Mouse (Mus musculus): ENCODE data around the gene Ppfia2. TPM values are rescaled to one million over a fixed set of nuclear protein-coding genes. Genes with fewer than 3 reads are reported as not detected.

The Ppfia2 gene
- polyA plus RNA-seq, 1 experiment, result 34.3 TPM

DNA sequence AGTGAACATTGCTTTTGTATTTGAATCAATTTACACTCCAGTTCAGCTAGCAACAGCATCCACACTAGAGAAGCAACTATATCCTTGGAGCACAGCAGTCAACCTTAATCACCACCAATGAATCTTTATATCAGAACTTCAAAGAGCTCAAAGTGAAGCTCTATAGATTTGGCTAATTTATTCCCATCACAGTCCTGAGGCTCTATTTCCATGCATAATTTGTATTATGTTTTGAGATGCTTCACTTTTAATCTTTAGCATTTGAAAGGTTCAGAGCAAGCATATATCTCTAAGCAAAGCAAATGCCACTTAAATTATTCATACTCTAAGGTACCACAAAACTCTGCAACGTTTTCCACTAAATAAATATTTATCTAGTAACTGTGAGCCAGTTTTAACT, 402.6 kb downstream of the Ppfia2 start:
- no peaks in the 10 kb centered on the region for H3K4me1 ChIP-seq (ENCODE audit: control insufficient read depth, insufficient read depth, low read length)
- no peak overlapping the region for H3K27ac ChIP-seq (ENCODE audit: insufficient read depth, low read length)
- TF ChIP-seq CTCF (IDR thresholded peaks at IDR 0.05; ENCODE audit: extremely low read depth, insufficient read depth, low read length), result no peak
- no peak for TF ChIP-seq POLR2A (IDR thresholded peaks at IDR 0.05; ENCODE audit: extremely low read depth, insufficient read depth, low read length)
- no peak overlapping the region for H3K4me3 ChIP-seq (ENCODE audit: insufficient read depth, low read length)

- Histone ChIP-seq H3K27ac (ENCODE audit: insufficient read depth, low read length) (no peak overlapping the region), H3K4me3 (ENCODE audit: insufficient read depth, low read length) (no peak overlapping the region), H3K4me1 (ENCODE audit: control insufficient read depth, insufficient read depth, low read length) (no peaks in the 10 kb centered on the region)
- no peak for TF ChIP-seq POLR2A (IDR thresholded peaks at IDR 0.05; ENCODE audit: extremely low read depth, insufficient read depth, low read length)
- no peak for TF ChIP-seq CTCF (IDR thresholded peaks at IDR 0.05; ENCODE audit: extremely low read depth, insufficient read depth, low read length)
Observed at GRCm38 (mm10) chr10:106881330-106881729, 411.2 kb downstream of the Ppfia2 start.

GRCm38 (mm10) chr10:106896351-106896750, 426.2 kb downstream of the Ppfia2 start:
- H3K27ac ChIP-seq (ENCODE audit: insufficient read depth, low read length), result no peak overlapping the region
- TF ChIP-seq POLR2A (IDR thresholded peaks at IDR 0.05; ENCODE audit: extremely low read depth, insufficient read depth, low read length), result no peak
- no peak for TF ChIP-seq CTCF (IDR thresholded peaks at IDR 0.05; ENCODE audit: extremely low read depth, insufficient read depth, low read length)
- H3K4me1 ChIP-seq (ENCODE audit: control insufficient read depth, insufficient read depth, low read length), result no peaks in the 10 kb centered on the region; the same call in 1 of the 2 replicates
- H3K4me3 ChIP-seq (ENCODE audit: insufficient read depth, low read length), result no peak overlapping the region

DNA sequence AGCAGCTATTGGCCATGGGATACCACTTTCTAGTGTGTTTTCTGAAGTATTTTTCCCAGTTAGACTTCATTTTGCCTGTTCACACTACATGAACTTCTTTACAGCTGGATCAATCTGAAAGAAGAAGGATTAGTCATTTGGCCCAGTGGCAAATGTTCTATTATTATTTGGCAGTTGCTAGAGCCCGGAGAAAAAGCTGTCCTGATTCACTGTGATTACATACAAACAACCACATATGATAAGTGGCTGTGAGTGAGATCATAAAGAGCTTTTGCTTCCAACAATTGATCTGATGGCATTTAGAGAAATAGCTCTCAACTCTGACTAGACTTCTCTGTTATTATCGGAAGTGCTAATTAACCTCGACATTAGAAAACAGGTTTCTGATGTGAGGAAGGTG, 440.0 kb downstream of the Ppfia2 start:
- H3K4me3 ChIP-seq (ENCODE audit: insufficient read depth, low read length), result no peak overlapping the region
- no peaks in the 10 kb centered on the region; the same call in 1 of the 2 replicates for H3K4me1 ChIP-seq (ENCODE audit: control insufficient read depth, insufficient read depth, low read length)
- TF ChIP-seq POLR2A (IDR thresholded peaks at IDR 0.05; ENCODE audit: extremely low read depth, insufficient read depth, low read length) (no peak), CTCF (IDR thresholded peaks at IDR 0.05; ENCODE audit: extremely low read depth, insufficient read depth, low read length) (no peak)
- no peak overlapping the region for H3K27ac ChIP-seq (ENCODE audit: insufficient read depth, low read length)

- TF ChIP-seq POLR2A (IDR thresholded peaks at IDR 0.05; ENCODE audit: extremely low read depth, insufficient read depth, low read length) (no peak), CTCF (IDR thresholded peaks at IDR 0.05; ENCODE audit: extremely low read depth, insufficient read depth, low read length) (peak; percentile 35)
- Histone ChIP-seq H3K4me3 (ENCODE audit: insufficient read depth, low read length) (no peak overlapping the region), H3K27ac (ENCODE audit: insufficient read depth, low read length) (no peak overlapping the region), H3K4me1 (ENCODE audit: control insufficient read depth, insufficient read depth, low read length) (no peaks in the 10 kb centered on the region; the same call in 1 of the 2 replicates)
Observed at GRCm38 (mm10) chr10:106913032-106913431, 442.9 kb downstream of the Ppfia2 start.

DNA sequence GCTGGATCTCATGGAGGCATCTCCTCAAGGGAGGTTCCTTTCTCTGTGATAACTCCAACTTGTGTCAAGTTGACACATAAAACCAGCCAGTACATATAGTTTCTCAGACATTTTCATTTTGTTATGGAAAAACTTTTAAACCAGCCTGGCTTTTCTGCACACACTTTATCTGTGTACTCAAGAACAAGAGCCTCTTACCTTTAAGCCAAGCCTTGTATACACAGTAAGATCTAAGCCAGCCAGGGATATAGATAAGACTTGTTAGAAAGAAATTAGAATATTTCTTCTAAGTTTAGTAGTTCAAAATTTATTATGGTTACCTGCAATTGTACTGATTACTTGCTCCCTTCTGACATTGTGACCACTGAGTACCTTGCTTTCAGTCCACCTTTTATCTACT, 444.1 kb downstream of the Ppfia2 start:
- TF ChIP-seq POLR2A (IDR thresholded peaks at IDR 0.05; ENCODE audit: extremely low read depth, insufficient read depth, low read length) (no peak), CTCF (IDR thresholded peaks at IDR 0.05; ENCODE audit: extremely low read depth, insufficient read depth, low read length) (no peak)
- Histone ChIP-seq H3K4me1 (ENCODE audit: control insufficient read depth, insufficient read depth, low read length) (no peaks in the 10 kb centered on the region; the same call in 1 of the 2 replicates), H3K27ac (ENCODE audit: insufficient read depth, low read length) (no peak overlapping the region), H3K4me3 (ENCODE audit: insufficient read depth, low read length) (no peak overlapping the region)

DNA sequence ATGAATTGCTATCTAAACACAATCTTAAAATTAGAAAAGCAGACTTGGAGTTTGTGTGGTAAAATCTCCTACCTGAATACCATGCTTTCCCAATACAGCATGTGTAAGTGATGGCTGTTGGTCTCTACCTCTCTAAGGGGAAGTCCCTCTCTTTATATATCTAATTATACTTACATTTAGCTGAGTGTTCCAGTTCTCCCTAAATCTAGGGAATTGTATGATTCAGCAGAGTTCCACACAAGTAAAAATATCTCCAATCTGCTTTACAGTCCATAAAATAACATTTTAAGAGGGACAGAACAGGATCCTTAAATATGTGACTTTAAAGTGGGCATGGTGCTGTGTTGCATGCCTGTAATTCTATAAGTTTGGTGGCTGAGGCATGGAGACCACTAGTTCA, 444.7 kb downstream of the Ppfia2 start:
- TF ChIP-seq POLR2A (IDR thresholded peaks at IDR 0.05; ENCODE audit: extremely low read depth, insufficient read depth, low read length) (no peak), CTCF (IDR thresholded peaks at IDR 0.05; ENCODE audit: extremely low read depth, insufficient read depth, low read length) (no peak)
- no peak overlapping the region for H3K4me3 ChIP-seq (ENCODE audit: insufficient read depth, low read length)
- H3K4me1 ChIP-seq (ENCODE audit: control insufficient read depth, insufficient read depth, low read length), result no peaks in the 10 kb centered on the region; the same call in 1 of the 2 replicates
- H3K27ac ChIP-seq (ENCODE audit: insufficient read depth, low read length), result no peak overlapping the region

GRCm38 (mm10) chr10:106924334-106924733, 454.2 kb downstream of the Ppfia2 start:
- TF ChIP-seq POLR2A (IDR thresholded peaks at IDR 0.05; ENCODE audit: extremely low read depth, insufficient read depth, low read length), result no peak
- no peak for TF ChIP-seq CTCF (IDR thresholded peaks at IDR 0.05; ENCODE audit: extremely low read depth, insufficient read depth, low read length)
- no peak overlapping the region for H3K4me3 ChIP-seq (ENCODE audit: insufficient read depth, low read length)
- H3K27ac ChIP-seq (ENCODE audit: insufficient read depth, low read length), result no peak overlapping the region
- H3K4me1 ChIP-seq (ENCODE audit: control insufficient read depth, insufficient read depth, low read length), result no peaks in the 10 kb centered on the region; the same call in 1 of the 2 replicates

DNA sequence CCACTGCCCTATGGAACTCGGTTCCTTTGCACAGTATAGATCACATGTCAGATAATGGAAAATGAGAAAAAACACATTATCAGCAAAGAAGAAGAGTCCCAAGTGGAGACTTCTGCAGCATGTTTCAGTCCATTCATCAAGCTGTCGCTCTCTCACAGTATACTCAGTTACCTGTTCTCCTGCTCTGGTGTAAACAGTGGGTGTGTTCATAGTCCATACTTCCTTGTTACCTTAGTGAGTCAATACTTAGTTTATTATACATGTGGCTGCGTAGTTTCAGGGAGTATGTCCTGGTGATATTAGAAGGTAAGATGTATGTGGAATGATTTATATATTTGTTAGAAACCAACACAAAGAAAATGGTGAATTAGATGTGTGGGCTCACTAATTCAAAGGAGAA, 454.7 kb downstream of the Ppfia2 start:
- TF ChIP-seq POLR2A (IDR thresholded peaks at IDR 0.05; ENCODE audit: extremely low read depth, insufficient read depth, low read length), result no peak
- no peak for TF ChIP-seq CTCF (IDR thresholded peaks at IDR 0.05; ENCODE audit: extremely low read depth, insufficient read depth, low read length)
- Histone ChIP-seq H3K4me3 (ENCODE audit: insufficient read depth, low read length) (no peak overlapping the region), H3K27ac (ENCODE audit: insufficient read depth, low read length) (no peak overlapping the region), H3K4me1 (ENCODE audit: control insufficient read depth, insufficient read depth, low read length) (no peaks in the 10 kb centered on the region; the same call in 1 of the 2 replicates)

- H3K4me3 ChIP-seq (ENCODE audit: insufficient read depth, low read length), result no peak overlapping the region
- no peak overlapping the region for H3K27ac ChIP-seq (ENCODE audit: insufficient read depth, low read length)
- no peaks in the 10 kb centered on the region; the same call in 1 of the 2 replicates for H3K4me1 ChIP-seq (ENCODE audit: control insufficient read depth, insufficient read depth, low read length)
- TF ChIP-seq CTCF (IDR thresholded peaks at IDR 0.05; ENCODE audit: extremely low read depth, insufficient read depth, low read length) (no peak), POLR2A (IDR thresholded peaks at IDR 0.05; ENCODE audit: extremely low read depth, insufficient read depth, low read length) (no peak)
Observed at GRCm38 (mm10) chr10:106928576-106929332, 458.6 kb downstream of the Ppfia2 start.

Data from cortical plate, adult 2 months (tissue).